Mouse (Mus musculus) urinary bladder, adult 18-20 months (tissue): Measurements from ENCODE around the gene Btbd9.

ENCODE experiments used
- DNase-seq, 2 experiments: peaks; one replicate each; pipeline ENCODE4 v3.0.0; 2022; ENCODE audit warnings: low spot score in 2 of 2, mixed read lengths in 2 of 2

Gene Btbd9

GRCm38 (mm10) chr17:30339317-30339716 is 237.0 kb downstream of the Btbd9 start:
- DNase-seq, result no peak

GRCm38 (mm10) chr17:30336816-30337215 is 239.5 kb downstream of the Btbd9 start:
- DNase-seq, result no peak

DNA sequence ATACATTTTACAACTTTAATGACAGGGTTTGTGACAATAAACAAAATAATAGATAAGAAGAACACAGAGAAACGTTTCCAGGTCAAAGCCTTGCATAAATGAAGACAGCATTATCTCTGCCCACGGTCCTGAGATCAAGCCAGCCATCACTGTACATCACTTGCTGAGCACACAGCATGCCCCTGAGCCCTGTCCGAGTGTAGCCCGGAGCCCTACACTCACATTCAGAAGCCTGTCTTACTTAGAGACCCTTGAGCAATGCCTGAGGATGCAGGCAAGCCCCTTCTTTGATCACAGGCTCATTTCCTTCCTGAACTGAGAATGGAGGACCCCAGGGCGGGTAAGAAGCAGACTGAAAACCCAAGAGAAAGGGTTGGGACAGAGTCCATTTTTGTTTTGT is 240.0 kb downstream of the Btbd9 start:
- no peak for DNase-seq

- DNase-seq, result no peak
These were observed 240.5 kb downstream of the Btbd9 start for GRCm38 (mm10) chr17:30335746-30336145.

GRCm38 (mm10) chr17:30334257-30334656 is 242.0 kb downstream of the Btbd9 start:
- no peak for DNase-seq

- DNase-seq, result no peak
These were observed 243.2 kb downstream of the Btbd9 start for GRCm38 (mm10) chr17:30333136-30333535.

- no peak for DNase-seq
These were observed 244.9 kb downstream of the Btbd9 start for GRCm38 (mm10) chr17:30331380-30331779.

GRCm38 (mm10) chr17:30329531-30329930 is 246.8 kb downstream of the Btbd9 start:
- no peak for DNase-seq

- DNase-seq, result no peak
These were observed 247.4 kb downstream of the Btbd9 start for GRCm38 (mm10) chr17:30328924-30329323.

GRCm38 (mm10) chr17:30326906-30327305 is 249.4 kb downstream of the Btbd9 start:
- DNase-seq, result no peak

DNA sequence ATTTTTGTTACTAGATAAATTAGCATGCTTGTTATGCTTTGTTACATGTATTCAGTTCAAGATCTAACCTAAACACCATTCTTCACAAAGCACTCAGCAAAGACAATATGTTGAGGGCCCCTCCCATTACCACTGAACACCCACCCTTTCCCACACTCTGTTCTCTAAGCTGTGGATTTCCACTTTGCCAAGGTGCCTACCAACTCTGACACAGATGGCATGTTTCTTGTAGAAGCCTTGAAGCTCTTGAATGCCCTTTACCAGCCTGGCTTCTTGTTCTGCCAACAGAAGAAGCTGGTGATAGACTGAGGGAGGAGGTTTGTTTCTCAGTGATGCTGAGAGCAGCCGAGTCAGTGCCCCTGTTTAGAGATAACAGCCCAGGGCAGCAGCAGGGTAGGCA is 256.0 kb downstream of the Btbd9 start:
- no peak for DNase-seq

DNA sequence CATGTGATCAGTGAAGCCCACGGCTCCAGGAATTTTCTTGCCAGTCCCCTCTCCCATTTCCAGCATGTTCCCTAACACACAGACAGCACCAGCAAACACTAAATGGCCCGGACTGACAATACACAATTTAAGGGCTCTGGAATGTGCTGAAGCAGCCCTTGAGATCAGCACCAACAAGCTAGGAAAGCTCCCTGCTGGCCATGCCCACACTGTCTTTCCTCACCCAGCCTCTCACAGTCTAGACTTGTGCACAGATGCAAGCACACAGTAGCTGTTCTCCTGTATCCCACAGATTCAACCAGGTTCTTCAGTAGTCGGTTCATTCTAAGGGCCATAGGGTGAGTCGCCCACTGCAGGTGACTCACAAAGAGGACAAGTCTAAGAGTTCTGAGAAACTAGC is 263.6 kb downstream of the Btbd9 start:
- no peak for DNase-seq

GRCm38 (mm10) chr17:30309627-30310026 is 266.7 kb downstream of the Btbd9 start:
- DNase-seq, result no peak

- DNase-seq, result no peak
These were observed 267.4 kb downstream of the Btbd9 start for GRCm38 (mm10) chr17:30308889-30309288.

DNA sequence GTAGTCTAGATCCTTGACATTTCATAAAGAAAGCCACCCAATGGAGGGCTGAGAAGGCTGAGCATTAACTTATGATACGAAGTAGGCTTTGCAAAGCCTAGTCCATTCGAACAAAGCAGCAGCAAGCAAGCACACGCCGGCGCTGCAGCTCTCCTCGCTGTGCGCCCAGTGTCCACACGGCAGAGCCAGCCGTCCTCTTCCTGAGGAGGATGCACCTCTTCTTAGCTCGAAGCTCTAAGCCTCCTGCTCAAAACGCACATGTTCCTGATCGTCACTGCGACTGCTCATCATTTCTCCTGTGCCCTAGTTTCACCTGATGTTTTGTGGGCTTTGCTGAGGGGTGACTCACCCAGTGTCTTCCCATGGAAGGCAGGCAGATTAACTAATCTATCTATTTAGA is 268.0 kb downstream of the Btbd9 start:
- DNase-seq, result no peak

DNA sequence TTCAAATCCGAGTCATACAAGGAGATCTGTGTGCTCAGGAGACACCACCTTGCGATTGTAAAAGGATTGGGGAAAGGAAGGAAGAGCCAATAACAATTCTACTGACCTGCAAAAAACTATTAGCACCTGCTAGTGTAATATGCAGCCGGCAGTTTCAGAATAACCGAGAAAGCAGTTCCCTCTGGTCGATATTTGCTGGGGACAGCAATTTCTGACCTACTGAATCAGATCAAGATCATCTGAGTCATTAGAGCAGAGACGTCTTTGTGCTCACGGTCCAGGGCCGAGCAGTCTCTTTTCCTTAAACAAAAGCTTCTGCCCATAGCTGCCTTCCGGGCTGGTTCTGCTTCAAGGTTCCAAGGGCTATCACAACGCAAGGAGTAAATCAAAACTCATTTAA is 269.1 kb downstream of the Btbd9 start:
- no peak for DNase-seq

GRCm38 (mm10) chr17:30304766-30305165 is 271.5 kb downstream of the Btbd9 start:
- no peak for DNase-seq

DNA sequence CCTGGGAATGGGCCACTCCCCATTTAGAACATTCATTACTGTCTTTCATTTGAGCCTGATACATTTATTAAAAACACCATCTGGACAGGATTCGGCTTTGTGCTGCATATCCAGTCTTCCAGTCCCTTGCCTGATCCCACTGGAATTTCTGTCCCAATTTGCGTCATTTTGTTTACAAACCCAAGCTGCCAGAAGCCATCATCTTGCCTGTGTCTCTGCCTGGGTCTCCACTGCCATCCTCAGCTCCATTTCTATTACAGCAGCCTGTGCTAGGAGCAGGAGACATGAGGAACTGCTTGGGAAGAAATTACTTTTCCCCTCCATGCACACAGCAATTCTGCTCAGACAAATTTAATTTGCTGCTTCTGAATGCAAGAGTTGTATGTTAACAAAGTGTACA is 274.9 kb downstream of the Btbd9 start:
- no peak for DNase-seq

DNA sequence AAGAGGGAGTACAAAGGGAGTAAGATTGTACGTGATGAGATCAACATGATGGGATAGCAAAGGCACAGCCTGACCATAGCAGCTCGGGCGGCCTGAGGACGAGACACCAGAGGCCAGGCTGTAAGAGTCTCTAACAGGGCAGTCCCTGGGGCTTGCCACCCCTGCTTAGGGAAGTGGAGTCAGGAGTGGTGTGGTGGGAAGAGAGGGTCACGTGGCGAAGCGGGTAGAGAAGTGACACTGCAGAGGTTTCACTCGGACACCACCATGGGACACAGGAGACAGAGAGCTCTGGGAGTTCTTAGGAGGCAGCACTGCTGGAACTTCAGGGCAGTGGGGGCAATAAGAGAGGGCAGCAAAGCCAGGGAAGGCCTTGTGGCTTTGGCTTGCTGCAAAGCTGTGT is 278.9 kb downstream of the Btbd9 start:
- DNase-seq, result no peak

DNA sequence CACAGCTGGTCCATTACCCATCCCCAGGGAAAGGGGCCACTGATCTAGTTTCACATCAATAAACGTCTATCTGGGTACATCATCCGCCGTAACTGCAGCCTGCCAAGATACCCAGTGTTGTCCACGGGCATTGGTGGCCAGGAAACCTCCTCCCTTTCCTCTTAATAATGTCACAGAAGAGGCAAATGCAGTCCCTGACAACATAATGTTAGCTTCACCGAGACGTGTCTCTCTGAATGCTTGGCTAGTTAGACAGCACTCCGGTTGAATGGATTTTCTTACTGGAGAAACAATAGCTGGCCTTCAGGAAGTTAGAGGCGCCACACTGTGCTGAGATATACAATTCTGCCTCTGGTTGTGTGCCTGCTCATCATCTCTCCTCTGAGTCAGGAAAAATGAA is 280.2 kb downstream of the Btbd9 start:
- DNase-seq, result no peak

- DNase-seq, result no peak
These were observed 283.6 kb downstream of the Btbd9 start for GRCm38 (mm10) chr17:30292666-30293065.

GRCm38 (mm10) chr17:30285641-30286040 is 290.6 kb downstream of the Btbd9 start:
- DNase-seq, result no peak

- DNase-seq, result no peak
These were observed 292.7 kb downstream of the Btbd9 start for GRCm38 (mm10) chr17:30283460-30284050.

DNA sequence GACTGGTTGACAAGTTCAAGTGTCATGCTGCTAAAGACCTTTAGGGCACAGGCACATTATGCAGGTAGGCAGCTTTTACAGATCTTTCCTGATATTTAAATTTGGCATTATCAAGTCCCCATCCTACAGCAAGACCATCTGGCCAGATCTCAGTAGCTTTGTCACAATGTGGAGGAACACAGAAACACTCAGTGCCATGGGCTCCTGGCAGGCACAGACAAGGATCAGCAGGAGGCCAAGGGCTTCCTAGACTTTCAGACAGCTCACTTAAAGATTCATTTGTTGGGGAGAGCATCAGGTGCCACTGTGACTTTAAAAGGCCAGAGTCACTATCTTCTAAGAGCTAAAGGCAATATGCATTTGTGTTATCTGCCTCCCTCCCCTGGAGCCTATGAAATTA is 293.3 kb downstream of the Btbd9 start:
- no peak for DNase-seq
